Mouse (Mus musculus) stomach, embryonic 14.5 days (tissue): ENCODE results near the gene Clint1. TPM values are rescaled to one million over a fixed set of nuclear protein-coding genes. Genes with fewer than 3 reads are reported as not detected.

Source experiments
- ATAC-seq: fragments of 200-750 bp; cut with Nextera tagmentation; 2 replicates; pipeline ENCODE4 v1.8.0; 2017; ENCODE audit warnings: low read depth, moderate TSS enrichment; ENCODE audit not compliant: insufficient number of reproducible peaks, insufficient read depth, low FRiP score
- H3K27ac ChIP-seq: fragments of 300-500 bp; sonication (generic); 2 replicates; pipeline ENCODE4 v1.5.1; 2014; ENCODE audit warnings: mild to moderate bottlenecking, low read length, moderate library complexity, mixed read lengths
- H3K27me3 ChIP-seq: fragments of 300-500 bp; sonication (generic); 2 replicates; pipeline ENCODE4 v1.6.1; 2014; ENCODE audit warnings: low read length, control low read depth, mixed read lengths; ENCODE audit not compliant: control insufficient read depth, insufficient read depth
- H3K36me3 ChIP-seq: fragments of 300-500 bp; sonication (generic); 2 replicates; pipeline ENCODE4 v1.6.1; 2014; ENCODE audit warnings: mild to moderate bottlenecking, control low read depth, low read length, moderate library complexity, mixed read lengths; ENCODE audit not compliant: control insufficient read depth, insufficient read depth
- H3K4me1 ChIP-seq: fragments of 300-500 bp; sonication (generic); 2 replicates; pipeline ENCODE4 v1.6.1; 2014; ENCODE audit warnings: low read length, control low read depth, mixed read lengths; ENCODE audit not compliant: control insufficient read depth, insufficient read depth
- H3K4me2 ChIP-seq: fragments of 300-500 bp; sonication (generic); replicated peaks from 2 replicates; pipeline ENCODE4 v1.6.1; 2014; ENCODE audit warnings: low read depth, low read length, control low read depth
- H3K4me3 ChIP-seq: fragments of 300-500 bp; sonication (generic); 2 replicates; pipeline ENCODE4 v1.5.1; 2014; ENCODE audit warnings: low read depth, low read length, control low read depth
- H3K9ac ChIP-seq: fragments of 300-500 bp; sonication (generic); replicated peaks from 2 replicates; pipeline ENCODE4 v1.6.1; 2014; ENCODE audit warnings: low read depth, mild to moderate bottlenecking, control low read depth, low read length, moderate library complexity, mixed read lengths
- H3K9me3 ChIP-seq: fragments of 300-500 bp; sonication (generic); 2 replicates; pipeline ENCODE4 v1.6.1; 2016; ENCODE audit warnings: low read depth, low read length, control low read depth; ENCODE audit not compliant: control insufficient read depth
- WGBS: fragments of 180-500 bp; shearing (Covaris S2); extraction: QIAGEN DNeasy Blood & Tissue Kit; methylation state at CpG from one replicate; pipeline ENCODE4 v1.1.7; 2014; 5-methylcytosine and 5-hydroxymethylcytosine counted together
- polyA plus RNA-seq: library from polyadenylated mRNA; unstranded; fragments of >200 nt; fragmentation: Nextera tagmentation; extraction: Ambion mirVana; gene quantifications from 2 replicates; pipeline ENCODE4 v1.2.1, GENCODE M21; 2014

The Clint1 gene
- polyA plus RNA-seq, 1 experiment from 2014 or later, result 65.2 TPM

DNA sequence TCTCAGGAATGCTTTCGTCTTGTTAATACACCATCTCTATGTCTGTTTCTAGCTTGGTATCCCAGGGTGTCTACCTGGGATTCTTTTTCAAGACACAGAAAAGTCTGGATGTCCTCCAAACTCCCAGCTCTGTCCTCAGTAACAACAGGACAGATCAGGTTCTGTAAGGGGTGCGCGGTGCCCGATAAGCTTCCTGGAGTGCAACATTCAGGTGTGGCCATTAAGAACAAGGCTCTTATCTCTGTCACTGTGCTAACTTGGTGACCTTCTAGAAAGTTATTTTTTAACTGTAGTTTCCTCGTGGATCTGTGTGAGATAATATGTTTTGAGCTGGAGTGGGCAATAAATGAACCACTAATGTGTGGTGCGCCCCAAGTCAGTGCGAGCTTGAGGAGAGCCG is 41.0 kb upstream of the Clint1 start:
- no peaks in the 10 kb centered on the region for H3K9me3 ChIP-seq
- no peak overlapping the region for H3K9ac ChIP-seq
- H3K27me3 ChIP-seq, result no peaks in the 10 kb centered on the region
- no peak overlapping the region; the same call in 1 of the 2 replicates for H3K27ac ChIP-seq
- H3K4me1 ChIP-seq, result no peaks in the 10 kb centered on the region
- 80% methylated on average over 8 of the region's 8 CpGs for WGBS
- no peak overlapping the region for H3K4me2 ChIP-seq
- H3K4me3 ChIP-seq, result no peak overlapping the region
- H3K36me3 ChIP-seq, result no peaks in the 10 kb centered on the region
- peak; percentile 81 for ATAC-seq

DNA sequence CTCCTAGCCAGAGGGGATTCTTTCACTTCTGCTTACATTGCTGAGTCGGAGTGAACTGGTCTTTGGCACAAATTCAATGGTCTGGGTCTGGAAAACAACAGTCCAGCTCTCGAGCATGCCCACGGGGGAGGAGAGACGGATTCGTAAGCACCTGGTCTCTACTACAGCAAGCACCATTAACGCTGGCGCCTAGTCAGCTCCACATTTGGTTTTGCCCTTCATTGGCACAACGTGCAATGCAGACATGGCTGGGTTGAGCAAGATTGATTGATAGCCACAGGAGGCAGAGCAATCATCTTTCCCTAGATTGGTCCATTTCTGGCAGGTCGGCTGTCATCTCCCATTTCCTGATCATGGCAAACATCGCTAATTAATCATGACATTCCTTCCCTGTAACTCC is 36.2 kb upstream of the Clint1 start:
- no peak overlapping the region for H3K27ac ChIP-seq

DNA sequence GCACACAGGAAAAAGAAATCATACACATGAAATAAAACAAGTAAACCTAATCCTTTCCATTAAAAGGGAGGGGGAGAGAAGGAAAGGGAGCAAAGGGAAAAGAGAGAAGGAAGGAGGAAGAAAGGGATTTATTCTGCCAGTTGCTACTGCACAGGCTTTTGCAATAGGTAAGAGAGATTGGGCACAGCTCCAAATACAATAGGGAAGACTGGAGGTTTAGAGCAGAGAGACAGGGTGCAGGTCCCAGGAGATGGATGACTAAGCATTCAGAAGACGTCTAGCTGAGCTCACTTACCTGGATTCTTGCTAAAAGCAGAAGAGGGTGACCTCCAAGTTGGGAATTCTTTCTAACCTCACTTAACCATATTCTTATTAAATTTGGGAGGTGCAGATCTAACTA is 35.1 kb upstream of the Clint1 start:
- Histone ChIP-seq H3K4me3 (no peak overlapping the region), H3K9me3 (no peaks in the 10 kb centered on the region), H3K4me2 (no peak overlapping the region), H3K27me3 (no peaks in the 10 kb centered on the region), H3K9ac (no peak overlapping the region), H3K4me1 (no peaks in the 10 kb centered on the region), H3K27ac (no peak overlapping the region), H3K36me3 (no peaks in the 10 kb centered on the region)
- WGBS, result 43% methylated on average over 1 of the region's 1 CpGs
- no peak for ATAC-seq

More for the DNA sequence above, 36.2 kb upstream of the Clint1 start:
- H3K36me3 ChIP-seq, result no peaks in the 10 kb centered on the region
- no peak overlapping the region for H3K9ac ChIP-seq
- 78% methylated on average over 10 of the region's 10 CpGs for WGBS
- no peaks in the 10 kb centered on the region for H3K27me3 ChIP-seq
- no peak overlapping the region for H3K4me3 ChIP-seq
- H3K4me1 ChIP-seq, result no peaks in the 10 kb centered on the region
- ATAC-seq, result no peak
- no peak overlapping the region for H3K4me2 ChIP-seq
- H3K9me3 ChIP-seq, result no peaks in the 10 kb centered on the region

DNA sequence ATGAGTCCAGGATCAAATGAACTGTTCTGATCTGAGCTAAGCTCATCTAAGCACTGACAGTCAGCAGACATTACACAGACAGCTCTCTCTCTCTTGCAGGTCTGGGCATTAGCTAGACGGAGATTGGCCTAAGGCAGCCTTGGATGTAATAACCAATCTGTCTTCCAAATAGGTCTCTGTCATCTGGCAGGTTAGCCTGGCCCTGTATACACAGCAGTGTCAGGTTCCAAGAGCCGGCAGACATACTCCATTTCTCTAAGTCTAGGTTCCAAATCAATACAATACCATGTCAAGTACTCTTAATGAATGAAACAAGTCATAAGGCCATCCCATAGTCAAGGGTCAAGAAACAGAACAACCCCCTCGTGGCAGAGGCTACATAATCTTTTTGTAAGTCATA is 33.9 kb upstream of the Clint1 start:
- Histone ChIP-seq H3K9me3 (no peaks in the 10 kb centered on the region), H3K27ac (no peak overlapping the region), H3K36me3 (no peaks in the 10 kb centered on the region), H3K4me1 (no peaks in the 10 kb centered on the region), H3K4me3 (no peak overlapping the region), H3K4me2 (no peak overlapping the region), H3K27me3 (no peaks in the 10 kb centered on the region), H3K9ac (no peak overlapping the region)
- ATAC-seq, result peak; percentile 49; the same call in 1 of the 2 replicates
- 11% methylated on average over 3 of the region's 3 CpGs for WGBS

DNA sequence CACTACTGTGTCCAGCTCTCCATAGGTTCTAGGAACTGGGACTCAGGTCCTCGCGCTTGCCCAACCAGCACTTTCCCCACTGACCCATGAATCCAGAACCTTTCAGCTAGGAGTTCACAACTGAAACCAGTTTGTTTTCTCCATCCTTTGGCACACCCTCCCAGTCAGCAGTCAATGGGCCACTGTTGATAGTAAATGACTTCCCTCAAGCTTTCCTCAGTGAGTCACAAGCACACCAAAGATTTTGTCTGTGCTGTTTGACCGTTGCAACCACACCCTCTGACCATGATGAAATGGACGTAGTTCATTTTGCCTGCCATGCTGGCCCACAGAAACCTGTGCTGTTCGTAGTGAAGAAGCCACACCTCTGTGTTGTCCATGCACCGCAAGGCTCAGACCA is 30.9 kb upstream of the Clint1 start:
- H3K27ac ChIP-seq, result no peak overlapping the region
- H3K4me2 ChIP-seq, result no peak overlapping the region
- H3K9ac ChIP-seq, result no peak overlapping the region
- WGBS, result 85% methylated on average over 6 of the region's 6 CpGs
- H3K4me1 ChIP-seq, result no peaks in the 10 kb centered on the region
- H3K27me3 ChIP-seq, result no peaks in the 10 kb centered on the region
- no peak for ATAC-seq
- H3K4me3 ChIP-seq, result no peak overlapping the region
- no peaks in the 10 kb centered on the region for H3K9me3 ChIP-seq
- no peaks in the 10 kb centered on the region for H3K36me3 ChIP-seq

DNA sequence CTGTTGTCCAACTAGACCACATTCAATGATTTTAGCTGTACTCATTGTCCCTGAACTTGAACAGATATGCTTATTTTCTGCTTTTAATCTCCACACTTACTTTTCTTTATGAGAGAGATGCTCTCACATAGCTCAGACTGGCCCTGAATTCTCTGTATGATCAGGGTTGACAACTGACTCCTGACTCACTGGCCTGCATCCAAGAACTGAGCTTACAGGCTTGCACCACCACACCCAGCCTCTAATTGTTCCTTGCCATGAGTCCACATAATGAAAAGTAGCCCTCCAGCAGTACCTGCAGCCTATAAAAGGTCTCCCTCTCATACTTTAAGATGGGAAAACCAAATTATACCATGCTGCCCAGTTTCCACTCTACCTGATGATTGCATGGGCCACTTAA is 21.7 kb upstream of the Clint1 start:
- Histone ChIP-seq H3K9ac (no peak overlapping the region), H3K36me3 (no peaks in the 10 kb centered on the region), H3K9me3 (no peaks in the 10 kb centered on the region), H3K4me1 (no peaks in the 10 kb centered on the region), H3K27me3 (no peaks in the 10 kb centered on the region), H3K4me2 (no peak overlapping the region), H3K27ac (no peak overlapping the region), H3K4me3 (no peak overlapping the region)
- ATAC-seq, result no peak

DNA sequence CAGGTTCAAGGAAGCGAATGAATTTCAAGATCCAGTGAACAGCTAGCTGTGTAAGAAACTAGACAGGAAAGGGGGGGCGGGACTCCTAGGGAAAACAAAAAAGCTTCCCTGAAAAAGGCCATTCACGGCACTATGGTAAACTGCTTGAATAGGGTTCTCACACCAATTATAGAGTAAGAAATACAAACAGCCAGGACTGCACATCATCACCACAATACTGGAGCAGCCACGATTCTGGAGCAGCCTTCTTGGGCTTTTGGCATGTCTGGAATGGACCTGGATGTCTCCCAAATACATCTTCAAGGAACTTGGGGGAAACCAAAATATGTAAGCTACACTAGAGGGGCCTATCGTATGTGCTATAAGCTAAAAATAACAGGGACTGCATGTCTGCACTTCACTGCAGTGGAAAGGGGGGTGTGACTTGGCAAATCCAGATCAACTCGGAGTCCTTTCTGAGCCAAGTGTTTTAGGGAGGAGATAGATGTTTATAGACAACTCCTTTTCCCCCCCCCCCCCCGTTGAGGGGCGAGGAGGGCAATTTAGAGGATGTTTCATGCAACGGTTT is 21.0 kb upstream of the Clint1 start:
- Histone ChIP-seq H3K4me2 (no peak overlapping the region), H3K4me3 (no peak overlapping the region), H3K9ac (no peak overlapping the region), H3K27me3 (no peaks in the 10 kb centered on the region), H3K9me3 (no peaks in the 10 kb centered on the region), H3K36me3 (no peaks in the 10 kb centered on the region), H3K27ac (no peak overlapping the region; the same call in 1 of the 2 replicates), H3K4me1 (no peaks in the 10 kb centered on the region)
- 42% methylated on average over 9 of the region's 9 CpGs for WGBS
- peak; percentile 63; the same call in 1 of the 2 replicates for ATAC-seq

DNA sequence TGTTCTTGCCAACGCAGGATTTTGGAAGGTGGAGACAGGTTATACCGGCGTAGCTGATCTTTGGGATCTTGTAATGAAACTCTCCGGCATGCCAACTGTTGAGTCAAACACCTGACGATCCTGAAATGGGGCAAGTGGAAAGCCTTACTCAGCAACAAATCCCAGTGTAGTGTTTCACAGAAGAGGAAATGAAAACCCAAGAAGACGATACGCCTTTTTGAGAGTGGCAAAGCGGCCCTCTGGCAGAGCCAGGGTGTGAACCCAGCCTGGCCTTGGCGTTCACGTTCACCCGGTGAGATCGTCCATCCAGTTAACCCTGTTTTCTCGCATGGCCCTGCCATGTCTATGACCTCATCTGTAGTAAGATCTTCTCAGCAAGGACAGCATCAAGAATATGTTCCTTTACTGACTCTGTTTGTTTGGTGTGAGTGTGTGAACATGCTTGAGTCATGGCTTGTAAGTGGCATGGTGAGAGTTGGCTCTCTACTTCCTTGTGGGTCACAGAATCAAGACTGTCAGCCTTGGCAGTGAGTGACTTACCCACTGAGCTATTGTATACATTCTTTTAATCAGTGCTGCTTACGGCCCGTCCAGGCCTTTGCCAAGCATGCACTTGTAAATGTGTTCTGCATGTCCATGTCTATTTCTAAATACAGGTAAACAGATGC is 20.2 kb upstream of the Clint1 start:
- H3K36me3 ChIP-seq, result no peaks in the 10 kb centered on the region
- H3K27me3 ChIP-seq, result no peaks in the 10 kb centered on the region
- no peak overlapping the region for H3K4me2 ChIP-seq
- no peak overlapping the region for H3K4me3 ChIP-seq
- H3K4me1 ChIP-seq, result no peaks in the 10 kb centered on the region
- no peak overlapping the region for H3K9ac ChIP-seq
- no peaks in the 10 kb centered on the region for H3K9me3 ChIP-seq
- H3K27ac ChIP-seq, result no peak overlapping the region
- no peak for ATAC-seq
- WGBS, result 88% methylated on average over 15 of the region's 15 CpGs
